Mouse (Mus musculus) adrenal gland, postnatal 25 days (tissue): ENCODE measurements at regions not wholly inside any gene's neighbourhood (a gene's known extent, or its start where the extent isn't known, plus 50 kb on each side); places are given as distances from the start of the nearest gene placed in this dataset.

ENCODE experiments used
- DNase-seq: peaks from one replicate; pipeline ENCODE4 v3.0.0; 2021; ENCODE audit warnings: mixed read lengths

DNA sequence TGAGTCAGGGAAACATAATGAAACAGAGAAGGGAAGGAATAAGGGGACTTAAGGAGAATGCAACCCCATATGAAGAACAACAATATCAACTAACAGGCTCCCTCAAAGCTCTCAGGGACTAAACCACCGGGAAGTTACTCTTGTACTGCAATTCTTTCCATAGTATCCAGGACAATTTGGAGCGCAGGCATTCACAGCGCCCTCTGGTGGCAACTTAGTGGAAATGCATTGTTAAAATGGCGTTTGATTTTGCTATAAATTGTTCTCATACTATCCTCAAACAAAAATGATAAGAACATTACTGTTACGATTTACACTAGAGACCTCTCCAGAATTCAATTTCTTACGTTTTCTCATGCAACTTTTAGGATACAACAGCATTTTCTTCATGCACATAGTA is 1126.1 kb downstream of the Pcdh9 start:
- DNase-seq, result peak; percentile 7

DNA sequence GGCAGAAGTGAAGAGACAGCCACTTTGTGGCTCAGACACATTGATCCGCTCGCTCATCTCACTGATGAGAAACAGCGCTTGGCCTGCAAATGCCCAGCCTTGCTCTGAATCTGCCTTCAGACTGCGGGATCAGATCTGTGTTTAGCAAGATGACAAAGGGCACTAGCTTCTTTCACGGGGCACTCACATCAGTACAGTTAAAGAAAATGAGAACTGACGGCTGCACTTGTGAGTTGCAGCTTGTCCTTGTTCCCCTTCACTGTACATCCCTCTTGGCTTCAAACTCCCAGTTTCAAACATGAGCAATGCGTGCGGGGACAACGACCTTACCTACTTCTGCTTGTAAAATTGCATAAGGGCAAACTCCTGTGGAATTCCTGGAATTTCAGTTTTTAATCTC is 1135.8 kb downstream of the Pcdh9 start:
- DNase-seq, result no peak

DNA sequence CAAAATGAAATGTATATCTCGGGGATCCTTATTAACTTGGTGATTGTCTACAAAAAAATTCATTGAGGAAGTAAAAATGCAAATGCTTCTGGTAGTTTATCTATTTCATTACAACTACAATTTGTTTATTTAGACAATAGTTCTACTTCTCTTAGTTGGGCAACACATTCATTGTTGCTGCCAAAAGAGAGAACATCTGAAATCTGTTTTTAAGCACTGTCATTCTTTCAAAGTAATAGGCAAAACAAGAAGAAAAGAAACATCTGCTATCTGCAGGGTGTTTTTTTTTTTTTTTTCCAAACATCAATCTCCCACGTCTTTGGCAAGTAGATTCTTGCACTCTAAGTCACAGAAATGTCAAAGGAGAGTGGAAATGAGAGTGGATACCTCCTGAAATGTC is 1172.8 kb downstream of the Pcdh9 start:
- no peak for DNase-seq

DNA sequence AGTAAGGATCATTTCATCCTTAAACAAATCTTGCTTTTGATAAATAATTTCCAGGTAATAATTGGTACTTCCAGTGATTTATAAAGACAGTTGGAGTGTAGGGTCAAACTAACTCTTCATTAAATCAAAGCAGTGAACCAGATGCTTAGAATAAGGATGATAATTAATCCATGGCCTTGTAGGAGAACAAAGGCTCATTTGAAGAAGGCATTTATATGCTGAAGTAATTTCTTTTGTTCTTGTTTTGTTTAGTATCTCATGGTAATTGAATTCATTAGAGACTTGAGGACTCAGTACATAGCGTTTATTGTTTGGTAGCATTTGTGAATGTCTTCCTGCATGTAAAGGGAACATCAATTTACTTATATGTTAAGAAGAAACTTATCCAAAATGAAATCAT is 1202.3 kb downstream of the Pcdh9 start:
- no peak for DNase-seq

DNA sequence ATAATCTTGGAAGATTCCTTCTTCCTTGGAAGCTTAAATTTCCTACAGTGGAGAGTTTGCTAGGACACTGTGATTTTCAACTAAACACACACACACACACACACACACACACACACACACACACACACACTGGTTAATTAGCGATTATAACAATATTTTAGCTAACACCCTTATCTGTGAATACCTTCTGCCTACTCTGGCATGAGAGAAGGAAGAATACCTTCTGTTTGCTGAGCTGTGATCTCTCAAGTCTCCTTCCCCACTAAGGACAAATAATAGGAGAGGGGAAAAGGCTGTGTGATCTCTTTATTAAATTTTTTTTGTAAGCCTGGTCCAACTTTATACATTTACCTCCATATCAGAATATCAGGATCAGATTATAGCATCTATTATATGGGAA is 1203.4 kb downstream of the Pcdh9 start:
- no peak for DNase-seq

DNA sequence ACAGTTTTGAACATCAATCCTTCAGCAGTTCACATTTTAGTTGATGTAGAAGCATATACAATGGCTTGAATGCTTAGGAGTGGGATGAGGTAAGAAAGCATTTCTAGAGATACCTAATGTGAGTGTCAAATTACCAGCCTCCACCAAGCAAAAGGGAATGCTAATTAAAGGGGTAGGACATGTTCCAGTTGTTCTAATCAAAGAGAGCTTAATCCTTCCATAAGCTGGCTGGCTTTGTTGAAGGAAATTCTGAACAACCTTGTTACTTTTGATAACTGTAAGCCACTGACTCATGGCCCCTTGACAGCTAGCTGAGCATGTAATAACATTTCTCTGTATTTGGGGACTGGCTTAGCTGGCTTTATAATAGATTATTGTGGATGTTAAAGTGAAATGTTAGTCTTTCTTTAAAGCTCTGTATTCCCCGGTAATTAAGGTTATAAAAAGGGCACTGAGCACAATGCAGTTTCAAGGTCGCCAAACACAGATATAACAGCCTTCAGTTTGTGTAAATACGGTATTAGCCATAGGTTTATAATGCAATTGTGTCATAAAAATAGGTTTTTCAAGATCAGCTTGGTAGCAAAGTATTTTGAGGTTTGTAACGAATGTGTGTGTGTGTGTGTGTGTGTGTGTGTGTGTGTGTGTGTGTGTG is 1211.5 kb downstream of the Pcdh9 start:
- DNase-seq, result no peak

DNA sequence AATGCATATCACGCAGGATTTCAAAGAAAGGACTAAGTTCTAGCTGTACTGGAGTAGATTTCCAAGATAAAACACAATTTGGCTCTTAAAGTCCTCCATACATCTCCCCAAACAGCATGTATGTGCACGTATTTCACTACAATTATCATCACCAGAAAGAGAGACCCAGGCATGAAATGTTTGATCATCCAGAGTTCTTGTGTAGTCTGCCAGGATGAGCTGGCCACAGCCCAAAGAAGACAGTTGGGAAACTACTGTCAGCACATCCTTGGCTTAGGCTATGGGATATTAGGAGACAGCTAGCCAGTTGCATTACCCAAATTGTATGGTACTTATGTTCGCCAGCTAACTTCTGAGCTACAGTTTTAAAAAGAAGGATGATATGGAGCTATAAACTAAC is 1216.3 kb downstream of the Pcdh9 start:
- no peak for DNase-seq
